Mouse (Mus musculus) gastrocnemius, adult 2 months (tissue): ENCODE results near the gene Gm37240. TPM values are rescaled to one million over a fixed set of nuclear protein-coding genes. Genes with fewer than 3 reads are reported as not detected.

Experiments
- DNase-seq: peaks from one replicate; pipeline ENCODE4 v3.0.0; 2022
- H3K27ac ChIP-seq: fragments of 200-600 bp; 2 replicates; pipeline ENCODE4 v1.8.1; 2022; ENCODE audit warnings: mild to moderate bottlenecking
- H3K4me3 ChIP-seq: fragments of 200-600 bp; 2 replicates; pipeline ENCODE4 v1.8.1; 2022; ENCODE audit warnings: mild to moderate bottlenecking, moderate library complexity
- CTCF ChIP-seq: fragments of 200-600 bp; IDR thresholded peaks from 2 replicates; pipeline ENCODE4 v1.8.1; 2022; ENCODE audit warnings: antibody characterized with exemption, mild to moderate bottlenecking, moderate library complexity
- intact Hi-C: fragments of 180-260 bp; cut with DNase I; formaldehyde crosslinking; loops from one replicate; pipeline ENCODE4 v1.15.1; 2025
- total RNA-seq, 2 experiments: library from RNA; stranded (reverse); gene quantifications; 2 replicates each; pipeline ENCODE4 v1.2.3; 2021

Gene Gm37240
- total RNA-seq, 2 experiments from 2014 or later = 34.5 to 37.4 TPM

DNA sequence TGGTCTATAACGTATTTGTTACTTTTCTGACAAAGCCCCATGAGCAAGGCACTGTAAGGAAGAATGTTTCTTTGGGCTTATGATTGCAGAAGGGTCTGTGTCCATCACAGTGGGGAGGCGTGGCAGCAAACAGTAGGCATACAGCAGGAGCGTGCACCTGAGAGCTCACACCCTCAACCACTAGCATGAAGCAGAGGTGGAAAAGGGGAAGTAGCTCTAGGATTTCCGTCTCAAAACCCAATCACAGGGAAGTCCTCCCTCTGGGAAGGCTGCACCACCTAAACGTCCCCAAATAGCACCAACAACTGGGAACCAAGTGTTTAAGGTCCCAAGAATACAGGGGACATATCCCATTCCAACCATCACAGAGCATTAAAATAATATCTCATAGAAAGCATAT is 26.3 kb downstream of the Gm37240 start:
- Histone ChIP-seq H3K27ac (peak overlapping the region; percentile 95), H3K4me3 (no peak overlapping the region)
- DNase-seq = no peak
- TF ChIP-seq CTCF = no peak
- intact Hi-C loops = no loop called here

DNA sequence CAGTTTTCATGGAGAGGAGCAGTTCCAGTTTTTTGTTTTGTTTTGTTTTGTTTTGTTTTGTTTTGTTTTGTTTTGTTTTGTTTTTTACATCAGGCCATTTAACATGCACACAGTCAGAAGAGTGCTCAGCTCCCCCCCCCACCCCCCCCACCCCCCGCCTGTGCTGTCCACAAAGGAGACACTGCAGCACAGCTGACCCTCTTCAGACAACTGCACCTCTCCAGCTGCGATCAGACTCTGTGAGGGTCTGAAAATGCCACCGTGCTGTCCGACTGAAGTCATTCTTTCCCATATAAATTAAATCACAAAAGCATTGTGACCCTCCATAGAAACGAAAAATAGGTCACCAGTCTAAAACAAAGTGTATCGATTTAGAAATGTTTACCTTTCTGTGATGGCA is 28.0 kb downstream of the Gm37240 start:
- H3K27ac ChIP-seq = peak overlapping the region; percentile 95
- TF ChIP-seq CTCF = no peak
- DNase-seq = no peak
- intact Hi-C loops = no loop called here
- peak overlapping the region; percentile 60 for H3K4me3 ChIP-seq

DNA sequence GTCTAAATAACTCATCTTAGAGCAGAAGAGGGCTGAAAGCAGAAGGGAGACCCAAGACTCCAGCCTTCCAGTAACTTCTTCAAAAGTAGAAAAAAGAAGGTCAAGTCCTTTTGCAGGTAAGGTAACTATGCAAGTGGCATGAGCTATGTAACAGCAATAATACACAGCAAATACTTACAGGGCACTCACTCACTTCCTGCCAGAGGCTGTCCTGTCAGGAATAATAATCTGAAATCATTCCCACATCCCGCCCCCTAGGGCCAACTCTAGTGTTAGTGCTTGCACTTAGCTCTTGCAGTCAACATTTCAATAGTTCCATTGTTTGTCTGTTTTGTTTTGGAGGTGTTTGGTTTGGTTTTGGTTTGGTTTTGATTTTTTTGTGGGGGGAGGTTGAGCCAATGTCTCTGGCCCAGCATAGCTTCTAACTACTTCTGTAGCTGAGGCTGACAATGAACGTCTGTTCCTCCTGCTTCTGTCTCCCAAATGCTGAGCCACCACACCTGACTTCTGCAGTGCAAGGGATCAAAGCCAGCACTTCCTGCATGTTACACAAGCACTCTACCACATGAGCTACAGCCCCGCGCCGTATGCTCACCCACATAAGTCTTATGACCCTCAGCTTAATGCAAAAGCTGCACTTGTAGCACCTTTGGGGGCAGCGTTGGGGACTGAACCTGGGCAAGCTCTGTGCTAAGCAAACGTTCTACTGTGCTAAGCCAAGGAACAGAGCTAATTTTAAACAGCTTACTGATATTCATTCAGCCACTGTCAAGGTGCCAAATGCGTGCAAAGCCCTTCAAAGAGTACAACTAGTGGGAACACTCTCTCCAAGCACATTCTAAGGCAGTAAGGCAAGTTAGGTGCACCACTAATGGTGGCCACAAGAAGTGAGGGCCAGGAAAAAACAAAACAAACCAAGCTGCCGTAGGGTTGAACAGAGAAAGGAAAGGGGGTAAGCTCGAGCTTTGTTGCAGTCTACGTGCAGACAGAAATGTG is 28.9 kb downstream of the Gm37240 start:
- Histone ChIP-seq H3K4me3 (peak overlapping the region; percentile 60), H3K27ac (peak overlapping the region; percentile 95)
- intact Hi-C loops = no loop called here
- no peak for TF ChIP-seq CTCF
- peak; percentile 80 for DNase-seq

DNA sequence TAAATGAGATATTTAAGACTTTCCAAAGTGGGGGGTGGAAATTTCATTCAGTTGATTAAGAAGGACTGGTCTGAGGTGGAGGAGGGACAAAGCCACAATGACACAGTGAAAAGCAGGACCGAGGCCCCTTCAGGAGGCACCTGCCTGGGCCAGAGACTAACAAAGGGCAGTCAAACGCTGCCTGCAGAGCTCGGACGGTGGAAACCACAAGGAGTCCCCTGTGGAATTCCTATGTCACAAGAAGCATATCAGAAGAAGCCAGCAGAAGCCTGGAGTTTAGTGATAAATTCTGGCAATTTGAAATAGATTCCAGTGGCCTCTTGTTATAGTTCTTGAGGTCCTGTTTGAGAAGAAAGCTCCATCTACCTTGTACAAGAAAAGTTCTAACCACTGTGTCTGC is 30.2 kb downstream of the Gm37240 start:
- Histone ChIP-seq H3K4me3 (no peak overlapping the region), H3K27ac (peak overlapping the region; percentile 95)
- no peak for DNase-seq
- no peak for TF ChIP-seq CTCF
- intact Hi-C loops = no loop called here

DNA sequence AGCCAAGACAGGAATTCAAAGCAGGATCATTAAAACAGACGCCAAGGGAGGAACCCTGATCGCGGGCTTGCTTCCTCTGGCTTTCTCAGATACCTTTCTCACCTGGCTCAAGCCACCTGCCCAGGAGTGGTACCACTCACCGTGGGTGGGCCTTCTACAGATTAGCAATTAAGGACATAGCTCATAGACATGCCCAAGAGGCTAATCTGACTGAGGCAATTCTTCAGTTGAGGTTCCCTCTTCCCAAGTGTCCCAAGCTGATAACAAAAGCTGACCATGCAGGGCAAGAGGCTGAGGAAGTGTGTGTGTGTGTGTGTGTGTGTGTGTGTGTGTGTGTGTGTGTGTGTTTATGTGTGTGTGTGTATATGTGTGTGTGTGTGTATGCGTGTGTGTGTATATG is 31.4 kb downstream of the Gm37240 start:
- peak overlapping the region; percentile 54 for H3K27ac ChIP-seq
- intact Hi-C loops = no loop called here
- no peak for TF ChIP-seq CTCF
- no peak overlapping the region for H3K4me3 ChIP-seq
- no peak for DNase-seq

DNA sequence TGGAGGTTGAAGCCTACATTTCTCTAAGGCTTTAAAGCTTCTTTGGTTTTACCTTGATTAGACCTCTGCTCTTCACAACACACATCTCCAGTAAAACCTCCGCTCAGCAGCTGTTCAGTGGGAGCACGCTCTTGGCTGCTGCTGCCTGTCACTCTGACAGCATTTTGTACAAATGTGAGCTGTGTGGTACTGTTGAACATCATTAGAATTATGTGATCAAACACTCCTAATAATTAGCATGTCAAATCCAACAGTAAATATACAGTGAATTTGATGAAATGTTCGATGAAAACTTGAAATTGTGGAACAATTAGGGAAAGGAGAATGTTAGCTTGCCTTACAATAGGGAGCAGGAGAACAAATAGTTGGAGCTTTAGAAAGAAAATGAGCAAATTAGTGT is 32.3 kb downstream of the Gm37240 start:
- TF ChIP-seq CTCF = no peak
- no peak for DNase-seq
- Histone ChIP-seq H3K4me3 (no peak overlapping the region), H3K27ac (peak overlapping the region; percentile 54)
- intact Hi-C loops = no loop called here

DNA sequence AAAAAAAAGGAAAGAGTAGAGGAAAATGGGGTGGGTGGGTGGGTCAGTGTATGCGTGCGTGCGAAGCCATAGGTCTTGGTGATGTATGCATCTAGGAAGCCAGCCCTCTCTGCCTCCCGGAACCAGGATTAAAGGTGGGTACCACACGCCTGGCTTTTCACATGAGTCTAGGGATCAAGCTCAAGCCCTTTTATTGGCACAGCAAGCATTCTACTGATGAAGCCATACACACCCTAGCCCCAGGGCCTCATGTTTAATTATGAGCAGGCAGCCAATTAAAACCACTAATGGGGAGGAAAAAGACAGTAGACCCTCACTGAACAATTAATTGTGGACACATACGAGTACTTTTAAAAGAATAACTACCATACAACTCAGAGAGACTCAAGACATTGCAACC is 33.2 kb downstream of the Gm37240 start:
- Histone ChIP-seq H3K4me3 (no peak overlapping the region), H3K27ac (no peak overlapping the region; the same call in 1 of the 2 replicates)
- intact Hi-C loops = no loop called here
- no peak for DNase-seq
- TF ChIP-seq CTCF = no peak

DNA sequence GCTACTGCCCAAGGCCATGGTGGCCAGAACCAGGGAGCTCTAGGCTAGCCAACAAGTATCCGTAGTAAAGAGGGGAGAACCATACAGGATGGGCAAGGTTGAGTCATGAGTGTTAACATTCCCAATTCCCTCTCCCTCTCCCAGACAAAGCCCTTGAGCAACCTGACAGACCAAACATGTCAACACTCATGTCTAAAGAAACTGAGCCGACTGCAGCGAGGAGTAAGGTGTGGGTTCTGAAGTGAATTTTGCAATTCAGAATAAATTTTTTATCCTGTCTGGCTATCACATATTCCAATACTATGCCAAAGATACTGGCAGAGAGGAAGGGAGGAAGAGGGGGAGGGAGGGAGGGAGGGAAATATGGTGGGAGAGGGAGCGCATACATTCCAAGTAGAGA is 33.6 kb downstream of the Gm37240 start:
- TF ChIP-seq CTCF = no peak
- H3K27ac ChIP-seq = 0 out of 2 replicates have a peak overlapping the region, but pooled peaks have one; percentile 20
- DNase-seq = no peak
- intact Hi-C loops = no loop called here
- no peak overlapping the region for H3K4me3 ChIP-seq

DNA sequence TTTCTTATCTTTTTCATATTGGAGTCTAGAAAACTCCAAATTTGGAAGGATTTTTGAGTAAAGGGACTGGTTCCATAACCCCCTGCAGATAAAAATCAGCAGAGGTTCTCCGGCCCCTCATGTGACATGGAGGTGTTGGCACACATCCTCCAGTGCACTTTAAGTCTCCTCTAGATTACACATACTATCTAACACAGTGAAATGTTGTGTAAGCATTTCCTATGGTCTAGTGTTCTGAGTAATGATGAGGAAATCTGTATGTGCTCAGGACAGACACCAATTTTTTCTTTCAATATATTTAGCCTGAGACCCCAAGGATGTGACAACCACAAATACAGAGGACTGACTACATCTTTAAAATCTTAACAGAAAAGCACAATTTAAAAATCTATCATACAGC is 37.2 kb downstream of the Gm37240 start:
- H3K27ac ChIP-seq = no peak overlapping the region
- DNase-seq = no peak
- intact Hi-C loops = no loop called here
- H3K4me3 ChIP-seq = no peak overlapping the region
- no peak for TF ChIP-seq CTCF

DNA sequence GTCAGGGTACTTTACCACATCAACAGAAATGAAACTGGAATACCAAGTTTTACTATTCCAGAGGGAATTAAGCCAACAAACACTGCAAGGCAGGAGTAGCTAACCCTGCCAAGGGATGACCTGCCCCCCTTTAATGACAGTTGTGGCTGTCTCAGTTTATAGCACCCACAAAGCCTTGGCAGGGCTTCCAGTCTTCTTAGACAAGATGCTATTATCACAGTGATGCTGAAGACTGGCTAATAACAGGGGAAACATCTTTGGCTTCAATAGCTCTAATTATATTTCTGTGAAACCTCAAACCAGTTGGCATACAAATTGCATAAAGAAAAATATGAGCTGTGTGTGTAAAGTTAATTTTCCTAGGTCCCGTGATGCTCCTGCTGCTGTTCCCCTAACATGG is 41.0 kb downstream of the Gm37240 start:
- no peak overlapping the region for H3K27ac ChIP-seq
- H3K4me3 ChIP-seq = no peak overlapping the region
- no peak for DNase-seq
- intact Hi-C loops = no loop called here
- no peak for TF ChIP-seq CTCF

DNA sequence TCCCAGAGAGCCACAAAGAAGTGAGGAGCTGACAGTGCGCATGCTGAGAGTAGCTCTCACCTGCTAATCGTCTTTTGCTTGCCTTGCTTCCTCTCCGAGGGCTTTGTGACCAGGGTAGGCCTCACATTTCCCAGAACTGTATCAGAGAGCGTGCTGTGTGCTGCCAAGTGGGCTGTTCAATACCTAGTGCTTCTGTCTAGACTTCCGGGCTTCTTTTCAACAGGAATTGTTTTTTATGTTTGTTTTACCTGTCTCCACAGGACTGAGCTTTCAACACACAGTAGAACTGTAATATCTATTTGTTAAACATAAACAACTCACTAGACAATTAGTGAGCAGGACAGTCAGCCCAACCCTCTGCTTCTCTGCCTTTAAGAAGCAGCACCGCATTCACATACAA is 42.0 kb downstream of the Gm37240 start:
- Histone ChIP-seq H3K27ac (no peak overlapping the region), H3K4me3 (no peak overlapping the region)
- DNase-seq = no peak
- intact Hi-C loops = no loop called here
- TF ChIP-seq CTCF = no peak

DNA sequence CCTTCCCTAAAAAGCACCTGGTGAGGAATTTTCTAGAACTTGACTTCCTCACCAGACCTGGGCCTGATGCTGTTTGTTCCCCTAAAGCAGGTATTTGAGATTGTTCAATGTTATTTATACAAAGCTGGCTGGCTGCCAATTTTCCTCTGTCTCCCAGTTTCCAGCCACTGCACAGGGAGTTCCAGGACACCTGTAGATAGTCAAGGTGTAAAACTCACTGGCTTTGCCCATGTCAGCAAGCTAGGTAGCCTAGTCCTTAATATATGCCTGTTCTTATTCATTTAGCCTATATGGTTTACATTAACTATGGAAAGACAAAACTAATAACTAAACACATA is 44.5 kb downstream of the Gm37240 start:
- DNase-seq = no peak
- Histone ChIP-seq H3K4me3 (peak overlapping the region; percentile 46), H3K27ac (peak overlapping the region; percentile 79)
- intact Hi-C loops = no loop called here
- TF ChIP-seq CTCF = no peak

DNA sequence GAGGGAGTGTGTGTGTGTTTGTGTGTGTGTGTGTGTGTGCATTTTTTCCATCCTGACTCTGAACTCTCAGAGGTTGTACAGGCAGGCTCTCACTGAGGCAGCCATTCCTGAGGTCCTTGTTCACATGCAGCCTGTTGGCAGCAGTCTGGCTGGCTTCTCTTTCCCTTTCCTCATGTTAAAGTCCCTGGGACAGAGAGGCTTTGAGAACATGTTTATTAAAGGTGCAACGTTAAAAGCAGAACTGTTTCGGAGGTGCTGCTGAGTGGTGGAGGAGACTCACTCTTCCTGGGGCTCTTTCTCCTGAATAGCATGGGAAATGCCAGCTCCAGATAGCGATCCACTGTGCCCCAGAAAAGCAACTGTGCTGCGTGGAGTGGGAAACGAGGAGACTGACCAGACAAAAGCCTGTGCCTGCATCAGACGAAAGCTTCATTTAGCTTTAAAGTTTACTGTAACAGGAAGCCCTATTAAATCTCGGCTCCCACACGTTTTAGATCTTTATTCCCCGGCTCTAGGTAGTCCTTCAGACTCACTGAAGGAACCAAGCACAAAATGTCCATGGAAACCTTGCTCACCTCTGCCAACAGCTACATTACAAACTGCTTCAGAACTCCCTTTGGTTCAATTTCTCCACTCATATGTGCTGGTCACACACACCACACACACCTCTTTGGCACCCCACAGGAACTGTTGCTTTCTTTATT is 45.0 kb downstream of the Gm37240 start:
- TF ChIP-seq CTCF = no peak
- intact Hi-C loops = no loop called here
- Histone ChIP-seq H3K4me3 (peak overlapping the region; percentile 46), H3K27ac (peak overlapping the region; percentile 79)
- DNase-seq = no peak
